In genomic region chr8:82669241-82669640, GRCm38 (mm10) we compare ENCODE assay signal across 21 mouse cellular contexts.
"Had no signal": no experiment of that assay in that cellular context is flagged by ENCODE, and none has a peak within 500 bp of the region (broad histone marks: within the 10 kb centered on the region; RNA-seq: fewer than 3 reads in every experiment).

No protein-coding gene starts in this region.

- ATAC-seq: liver, postnatal 0 days; lung, postnatal 0 days; midbrain, embryonic 13.5 days; midbrain, embryonic 15.5 days had no signal

- H3K27ac ChIP-seq: liver, embryonic 13.5 days; liver, embryonic 15.5 days; lung, embryonic 15.5 days; macrophage; midbrain, embryonic 13.5 days; midbrain, embryonic 15.5 days; neural tube, embryonic 12.5 days; stomach, embryonic 15.5 days; stomach, postnatal 0 days had no signal

- H3K4me3 ChIP-seq: liver, embryonic 13.5 days; liver, embryonic 15.5 days; lung, embryonic 15.5 days; megakaryocyte, embryonic 14.5 days; midbrain, embryonic 13.5 days; midbrain, embryonic 15.5 days; neural tube, embryonic 12.5 days; stomach, embryonic 15.5 days had no signal

- H3K27me3 ChIP-seq: liver, embryonic 13.5 days; liver, embryonic 15.5 days; lung, embryonic 15.5 days; midbrain, embryonic 13.5 days; midbrain, embryonic 15.5 days; neural tube, embryonic 12.5 days; stomach, embryonic 15.5 days had no signal

- H3K4me2 ChIP-seq: liver, embryonic 13.5 days; liver, embryonic 15.5 days; lung, embryonic 15.5 days; midbrain, embryonic 11.5 days; midbrain, embryonic 13.5 days; midbrain, embryonic 15.5 days; neural tube, embryonic 12.5 days; stomach, embryonic 15.5 days had no signal

- H3K4me1 ChIP-seq: liver, embryonic 13.5 days; liver, embryonic 15.5 days; lung, embryonic 15.5 days; megakaryocyte, embryonic 14.5 days; midbrain, embryonic 13.5 days; midbrain, embryonic 15.5 days; neural tube, embryonic 12.5 days; stomach, embryonic 15.5 days had no signal

- H3K9ac ChIP-seq: liver, embryonic 13.5 days; liver, embryonic 15.5 days; liver, postnatal 0 days; lung, embryonic 15.5 days; midbrain, embryonic 13.5 days; midbrain, embryonic 15.5 days; neural tube, embryonic 12.5 days; stomach, embryonic 15.5 days had no signal

- DNase-seq: liver, embryonic 13.5 days; liver, postnatal 0 days; lung, adult 2 months; retina, postnatal 1 day; right cerebral cortex, adult 18-20 months; right cerebral cortex, postnatal 25 days; right cerebral cortex, postnatal 4 days; thymus, adult 2 months; thymus, postnatal 25 days; thymus, postnatal 4 days had no signal

- H3K36me3 ChIP-seq: liver, embryonic 13.5 days; liver, embryonic 15.5 days; lung, embryonic 15.5 days; midbrain, embryonic 13.5 days; midbrain, embryonic 15.5 days; neural tube, embryonic 12.5 days; stomach, embryonic 15.5 days had no signal

- H3K9me3 ChIP-seq: liver, embryonic 13.5 days; liver, embryonic 15.5 days; lung, embryonic 15.5 days; midbrain, embryonic 13.5 days; midbrain, embryonic 15.5 days; neural tube, embryonic 12.5 days; stomach, embryonic 15.5 days had no signal
